In the genomic region with DNA sequence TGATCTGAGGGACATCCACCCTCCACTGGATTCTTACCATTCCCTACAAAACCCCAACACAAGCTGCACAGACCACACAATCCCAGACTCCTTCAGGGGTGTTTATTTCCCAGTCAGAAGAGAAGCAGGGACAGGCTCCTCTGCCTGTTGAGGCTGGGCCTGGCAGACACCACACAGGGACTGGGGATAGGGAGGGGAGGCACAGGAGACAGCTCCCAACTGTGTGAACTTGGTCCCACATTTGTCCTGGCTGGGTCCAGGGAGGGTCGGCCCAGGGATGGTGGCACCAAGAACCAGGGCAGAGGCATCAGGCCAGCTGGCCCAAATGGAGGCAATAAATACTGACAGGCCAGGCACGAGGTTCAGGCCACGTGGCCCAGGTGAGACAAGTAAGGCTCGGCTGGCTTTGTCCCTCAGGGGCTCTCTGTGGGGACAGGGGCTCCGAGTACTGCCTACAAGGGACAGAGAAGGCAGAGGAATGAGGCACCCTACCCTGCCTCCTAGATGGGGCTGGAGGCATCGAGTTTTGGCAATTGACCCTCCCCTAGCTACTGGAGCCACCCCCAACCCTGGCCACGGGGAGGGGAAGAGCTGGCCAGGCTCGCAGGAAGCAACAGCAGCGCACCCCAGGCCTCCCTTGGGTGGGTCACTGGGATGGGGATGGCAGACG, we compare ENCODE assay signal across 10 mouse cellular contexts. TPM values are rescaled to one million over a fixed set of nuclear protein-coding genes. Genes with fewer than 3 reads are reported as not detected.
DNase-seq lines count a peak whose midpoint lies in the region; ATAC-seq and TF ChIP-seq lines count a peak whose summit lies in the region.
"Had no signal": no experiment of that assay in that cellular context is flagged by ENCODE, and none has a peak within 500 bp of the region (broad histone marks: within the 10 kb centered on the region; RNA-seq: fewer than 3 reads in every experiment).

No protein-coding gene starts in this region.

- 82% methylated on average over 10 of the region's 10 CpGs for whole genome bisulfite sequencing in forebrain, embryonic 13.5 days
- 90% methylated on average over 10 of the region's 10 CpGs for WGBS in forebrain, embryonic 11.5 days
- 80% methylated on average over 10 of the region's 10 CpGs for WGBS in neural tube, embryonic 12.5 days
- 81% methylated on average over 10 of the region's 10 CpGs for WGBS in limb, embryonic 10.5 days
- WGBS in lung, postnatal 0 days = 82% methylated on average over 10 of the region's 10 CpGs

- no peak overlapping the region for H3K4me2 ChIP-seq in forebrain, embryonic 13.5 days
- no peak overlapping the region for H3K4me2 ChIP-seq in forebrain, embryonic 11.5 days (ENCODE audit: low read depth, low read length, severe bottlenecking)
- 0 out of 2 replicates have a peak overlapping the region, but pooled peaks have one; percentile 97 for H3K4me2 ChIP-seq in neural tube, embryonic 12.5 days (replicated peaks)
- H3K4me2 ChIP-seq in lung, postnatal 0 days (replicated peaks; ENCODE audit: low read depth, low read length) = no peak overlapping the region

- no peaks in the 10 kb centered on the region for H3K9me3 ChIP-seq in forebrain, embryonic 13.5 days (replicated peaks)
- H3K9me3 ChIP-seq in forebrain, embryonic 11.5 days (ENCODE audit: control insufficient read depth, low read length) = no peaks in the 10 kb centered on the region
- no peaks in the 10 kb centered on the region for H3K9me3 ChIP-seq in neural tube, embryonic 12.5 days
- H3K9me3 ChIP-seq in limb, embryonic 10.5 days (replicated peaks) = no peaks in the 10 kb centered on the region
- no peaks in the 10 kb centered on the region for H3K9me3 ChIP-seq in lung, postnatal 0 days (ENCODE audit: low read length)

- peak overlapping the region; percentile 46 for H3K9ac ChIP-seq in forebrain, embryonic 13.5 days
- H3K9ac ChIP-seq in forebrain, embryonic 11.5 days (ENCODE audit: low read length) = no peak overlapping the region
- no peak overlapping the region for H3K9ac ChIP-seq in neural tube, embryonic 12.5 days
- no peak overlapping the region for H3K9ac ChIP-seq in lung, postnatal 0 days (replicated peaks; ENCODE audit: low read depth)

- H3K27ac ChIP-seq in forebrain, embryonic 13.5 days = no peak overlapping the region
- no peak overlapping the region for H3K27ac ChIP-seq in forebrain, embryonic 11.5 days (ENCODE audit: low read depth, low read length)
- no peak overlapping the region for H3K27ac ChIP-seq in neural tube, embryonic 12.5 days
- H3K27ac ChIP-seq in limb, embryonic 10.5 days = 0 out of 2 replicates have a peak overlapping the region, but pooled peaks have one; percentile 11
- no peak overlapping the region for H3K27ac ChIP-seq in lung, postnatal 0 days (ENCODE audit: low read length)

- peaks cover 35% of the 10 kb centered on the region for H3K36me3 ChIP-seq in forebrain, embryonic 13.5 days (ENCODE audit: poor library complexity, severe bottlenecking)
- H3K36me3 ChIP-seq in forebrain, embryonic 11.5 days (ENCODE audit: control insufficient read depth, insufficient read depth, low read length) = peaks cover 16% of the 10 kb centered on the region
- peaks cover 26% of the 10 kb centered on the region for H3K36me3 ChIP-seq in neural tube, embryonic 12.5 days
- peaks cover 51% of the 10 kb centered on the region for H3K36me3 ChIP-seq in limb, embryonic 10.5 days
- peaks cover 17% of the 10 kb centered on the region; the same call in 1 of the 2 replicates for H3K36me3 ChIP-seq in lung, postnatal 0 days (ENCODE audit: insufficient read depth, low read length)

- no peak for ATAC-seq in forebrain, embryonic 13.5 days
- no peak for ATAC-seq in forebrain, embryonic 11.5 days (replicated peaks; ENCODE audit: low FRiP score)
- ATAC-seq in neural tube, embryonic 12.5 days (ENCODE audit: low FRiP score, low read depth) = no peak
- ATAC-seq in lung, postnatal 0 days = no peak

- no peak overlapping the region for H3K4me3 ChIP-seq in forebrain, embryonic 13.5 days
- no peak overlapping the region for H3K4me3 ChIP-seq in forebrain, embryonic 11.5 days (ENCODE audit: low read depth, low read length)
- H3K4me3 ChIP-seq in neural tube, embryonic 12.5 days = no peak overlapping the region
- H3K4me3 ChIP-seq in limb, embryonic 10.5 days = 0 out of 2 replicates have a peak overlapping the region, but pooled peaks have one; percentile 90
- no peak overlapping the region for H3K4me3 ChIP-seq in lung, postnatal 0 days (ENCODE audit: low read depth, low read length)

- H3K27me3 ChIP-seq in forebrain, embryonic 13.5 days = no peaks in the 10 kb centered on the region
- H3K27me3 ChIP-seq in forebrain, embryonic 11.5 days (ENCODE audit: control insufficient read depth, insufficient read depth, low read length) = no peaks in the 10 kb centered on the region
- H3K27me3 ChIP-seq in neural tube, embryonic 12.5 days (replicated peaks) = no peaks in the 10 kb centered on the region
- H3K27me3 ChIP-seq in limb, embryonic 10.5 days (ENCODE audit: low read depth, poor library complexity, severe bottlenecking) = no peaks in the 10 kb centered on the region
- H3K27me3 ChIP-seq in lung, postnatal 0 days (replicated peaks; ENCODE audit: insufficient read depth, low read length) = no peaks in the 10 kb centered on the region

- TF ChIP-seq CTCF in lung, postnatal 0 days (IDR thresholded peaks at IDR 0.05) = no peak

- peaks cover 40% of the 10 kb centered on the region for H3K4me1 ChIP-seq in forebrain, embryonic 13.5 days
- peaks cover 13% of the 10 kb centered on the region for H3K4me1 ChIP-seq in forebrain, embryonic 11.5 days (replicated peaks; ENCODE audit: control insufficient read depth, insufficient read depth, low read length)
- peaks cover 40% of the 10 kb centered on the region for H3K4me1 ChIP-seq in neural tube, embryonic 12.5 days
- H3K4me1 ChIP-seq in limb, embryonic 10.5 days = peaks cover 52% of the 10 kb centered on the region
- peaks cover 15% of the 10 kb centered on the region for H3K4me1 ChIP-seq in lung, postnatal 0 days (ENCODE audit: insufficient read depth, low read depth, low read length)

- no peak for TF ChIP-seq EP300 in lung, postnatal 0 days (IDR thresholded peaks at IDR 0.05)

- DNase-seq in forebrain, embryonic 11.5 days (ENCODE audit: low spot score) = no peak
- DNase-seq in neural tube, embryonic 10.5 days (ENCODE audit: extremely low spot score, low spot score) = no peak
- DNase-seq in limb, embryonic 10.5 days (ENCODE audit: low spot score) = no peak
- DNase-seq in urinary bladder, postnatal 10 days (ENCODE audit: low spot score) = no peak
- DNase-seq in lung, postnatal 0 days (ENCODE audit: low spot score) = no peak
- DNase-seq in thymus, postnatal 10 days (ENCODE audit: low spot score in 2 of 2) = no peak
- DNase-seq: lung, postnatal 36 days had no signal

RNA-seq across cellular contexts. Expression of a gene that starts 3.3 kb away (rescaled TPM):
- polyA plus RNA-seq in forebrain, embryonic 13.5 days (2015; fragmentation: Nextera tagmentation; extraction: Ambion mirVana) = 462 and 508 TPM in 2 replicates
- polyA plus RNA-seq in forebrain, embryonic 11.5 days (2014; fragmentation: Nextera tagmentation; extraction: Ambion mirVana) = 621 and 667 TPM in 2 replicates
- polyA plus RNA-seq in neural tube, embryonic 12.5 days (2016; fragmentation: Nextera tagmentation; extraction: Ambion mirVana) = 582 and 606 TPM in 2 replicates
- 742 and 814 TPM in 2 replicates for polyA plus RNA-seq in limb, embryonic 10.5 days (2016; fragmentation: Nextera tagmentation; extraction: Ambion mirVana)
- polyA plus RNA-seq in lung, postnatal 0 days (2015; fragmentation: Nextera tagmentation; extraction: Ambion mirVana) = 512 TPM in 2 replicates

RNA-seq across cellular contexts. Expression of a gene that starts 5.1 kb away (rescaled TPM):
- 253 and 286 TPM in 2 replicates for polyA plus RNA-seq in forebrain, embryonic 13.5 days (2015; fragmentation: Nextera tagmentation; extraction: Ambion mirVana)
- polyA plus RNA-seq in forebrain, embryonic 11.5 days (2014; fragmentation: Nextera tagmentation; extraction: Ambion mirVana) = 439 and 476 TPM in 2 replicates
- polyA plus RNA-seq in neural tube, embryonic 12.5 days (2016; fragmentation: Nextera tagmentation; extraction: Ambion mirVana) = 425 and 451 TPM in 2 replicates
- 613 and 656 TPM in 2 replicates for polyA plus RNA-seq in limb, embryonic 10.5 days (2016; fragmentation: Nextera tagmentation; extraction: Ambion mirVana)
- polyA plus RNA-seq in lung, postnatal 0 days (2015; fragmentation: Nextera tagmentation; extraction: Ambion mirVana) = 551 and 555 TPM in 2 replicates

RNA-seq across cellular contexts. Expression of a gene that starts 20.0 kb away (rescaled TPM):
- 420 and 488 TPM in 2 replicates for polyA plus RNA-seq in forebrain, embryonic 13.5 days (2015; fragmentation: Nextera tagmentation; extraction: Ambion mirVana)
- 808 and 816 TPM in 2 replicates for polyA plus RNA-seq in forebrain, embryonic 11.5 days (2014; fragmentation: Nextera tagmentation; extraction: Ambion mirVana)
- 509 and 592 TPM in 2 replicates for polyA plus RNA-seq in neural tube, embryonic 12.5 days (2016; fragmentation: Nextera tagmentation; extraction: Ambion mirVana)
- 720 and 728 TPM in 2 replicates for polyA plus RNA-seq in limb, embryonic 10.5 days (2016; fragmentation: Nextera tagmentation; extraction: Ambion mirVana)
- 149 and 150 TPM in 2 replicates for polyA plus RNA-seq in lung, postnatal 0 days (2015; fragmentation: Nextera tagmentation; extraction: Ambion mirVana)

RNA-seq across cellular contexts. Expression of a gene that starts 20.1 kb away (rescaled TPM):
- polyA plus RNA-seq in forebrain, embryonic 13.5 days (2015; fragmentation: Nextera tagmentation; extraction: Ambion mirVana) = 204 and 211 TPM in 2 replicates
- 200 and 217 TPM in 2 replicates for polyA plus RNA-seq in forebrain, embryonic 11.5 days (2014; fragmentation: Nextera tagmentation; extraction: Ambion mirVana)
- 162 and 172 TPM in 2 replicates for polyA plus RNA-seq in neural tube, embryonic 12.5 days (2016; fragmentation: Nextera tagmentation; extraction: Ambion mirVana)
- 201 and 207 TPM in 2 replicates for polyA plus RNA-seq in limb, embryonic 10.5 days (2016; fragmentation: Nextera tagmentation; extraction: Ambion mirVana)
- 138 and 151 TPM in 2 replicates for polyA plus RNA-seq in lung, postnatal 0 days (2015; fragmentation: Nextera tagmentation; extraction: Ambion mirVana)

RNA-seq across cellular contexts. Expression of a gene that starts 27.2 kb away (rescaled TPM):
- not detected in 2 replicates for polyA plus RNA-seq in forebrain, embryonic 13.5 days (2015; fragmentation: Nextera tagmentation; extraction: Ambion mirVana)
- polyA plus RNA-seq in forebrain, embryonic 11.5 days (2014; fragmentation: Nextera tagmentation; extraction: Ambion mirVana) = not detected in 2 replicates
- not detected in 2 replicates for polyA plus RNA-seq in neural tube, embryonic 12.5 days (2016; fragmentation: Nextera tagmentation; extraction: Ambion mirVana)
- polyA plus RNA-seq in limb, embryonic 10.5 days (2016; fragmentation: Nextera tagmentation; extraction: Ambion mirVana) = 0.25 and 0.26 TPM in 2 replicates
- polyA plus RNA-seq in lung, postnatal 0 days (2015; fragmentation: Nextera tagmentation; extraction: Ambion mirVana) = not detected in 2 replicates
- polyA plus RNA-seq: large intestine, adult 2 months had no signal
